Mouse (Mus musculus) heart, embryonic 12.5 days (tissue): ENCODE measurements around the gene Serinc1. TPM values are rescaled to one million over a fixed set of nuclear protein-coding genes. Genes with fewer than 3 reads are reported as not detected.

Source experiments
- ATAC-seq: fragments of 200-750 bp; cut with Nextera tagmentation; 2 replicates; pipeline ENCODE4 v1.8.0; 2017; ENCODE audit warnings: moderate TSS enrichment, moderate library complexity; ENCODE audit not compliant: insufficient number of reproducible peaks, low FRiP score
- H3K27ac ChIP-seq: fragments of 300-500 bp; sonication (generic); 2 replicates; pipeline ENCODE4 v1.5.1; 2016; ENCODE audit warnings: mild to moderate bottlenecking, moderate library complexity; ENCODE audit not compliant: poor library complexity, severe bottlenecking
- H3K27me3 ChIP-seq: fragments of 300-500 bp; sonication (generic); replicated peaks from 2 replicates; pipeline ENCODE4 v1.6.1; 2016; ENCODE audit warnings: mild to moderate bottlenecking, moderate library complexity
- H3K36me3 ChIP-seq: fragments of 300-500 bp; sonication (generic); 2 replicates; pipeline ENCODE4 v1.6.1; 2016; ENCODE audit warnings: mild to moderate bottlenecking, moderate library complexity
- H3K4me1 ChIP-seq: fragments of 300-500 bp; sonication (generic); replicated peaks from 2 replicates; pipeline ENCODE4 v1.6.1; 2016; ENCODE audit warnings: mild to moderate bottlenecking
- H3K4me2 ChIP-seq: fragments of 300-500 bp; sonication (generic); 2 replicates; pipeline ENCODE4 v1.6.1; 2016; ENCODE audit warnings: mild to moderate bottlenecking, moderate library complexity
- H3K4me3 ChIP-seq: fragments of 300-500 bp; sonication (generic); 2 replicates; pipeline ENCODE4 v1.5.1; 2016; ENCODE audit warnings: mild to moderate bottlenecking
- H3K9ac ChIP-seq: fragments of 300-500 bp; sonication (generic); 2 replicates; pipeline ENCODE4 v1.6.1; 2016; ENCODE audit warnings: mild to moderate bottlenecking, moderate library complexity
- H3K9me3 ChIP-seq: fragments of 300-500 bp; sonication (generic); replicated peaks from 2 replicates; pipeline ENCODE4 v1.6.1; 2016; ENCODE audit warnings: mild to moderate bottlenecking, moderate library complexity
- WGBS: fragments of 180-500 bp; shearing (Covaris S2); methylation state at CpG from one replicate; pipeline ENCODE4 v1.1.7; 2016; 5-methylcytosine and 5-hydroxymethylcytosine counted together
- polyA plus RNA-seq: library from polyadenylated mRNA; unstranded; fragments of >200 nt; fragmentation: Nextera tagmentation; extraction: Ambion mirVana; gene quantifications from 2 replicates; pipeline ENCODE4 v1.2.1, GENCODE M21; 2016

Serinc1 gene
- polyA plus RNA-seq, 1 experiment from 2014 or later: 176 TPM

- 0 out of 2 replicates have a peak, but pooled peaks cover 11% of the 10 kb centered on the region for H3K4me1 ChIP-seq
- H3K4me2 ChIP-seq: peak overlapping the region; percentile 64
- H3K36me3 ChIP-seq: peaks cover 7% of the 10 kb centered on the region
- H3K9me3 ChIP-seq: no peaks in the 10 kb centered on the region
- H3K27ac ChIP-seq: peak overlapping the region; percentile 92
- peak overlapping the region; percentile 94 for H3K9ac ChIP-seq
- no peak for ATAC-seq
- 4% methylated on average over 28 of the region's 28 CpGs for WGBS
- no peaks in the 10 kb centered on the region for H3K27me3 ChIP-seq
- H3K4me3 ChIP-seq: peak overlapping the region; percentile 77
These were observed 613 bp downstream of the Serinc1 start for GRCm38 (mm10) chr10:57531616-57532217.

GRCm38 (mm10) chr10:57531076-57531475 lies 1.3 kb downstream of the Serinc1 start:
- Histone ChIP-seq H3K27me3 (no peaks in the 10 kb centered on the region), H3K4me2 (peak overlapping the region; percentile 70), H3K9me3 (no peaks in the 10 kb centered on the region), H3K4me3 (peak overlapping the region; percentile 77), H3K4me1 (0 out of 2 replicates have a peak, but pooled peaks cover 11% of the 10 kb centered on the region), H3K36me3 (peaks cover 12% of the 10 kb centered on the region), H3K27ac (no peak overlapping the region), H3K9ac (0 out of 2 replicates have a peak overlapping the region, but pooled peaks have one; percentile 34)
- 51% methylated on average over 2 of the region's 2 CpGs for WGBS
- ATAC-seq: no peak

- no peak for ATAC-seq
- 0 out of 2 replicates have a peak, but pooled peaks cover 11% of the 10 kb centered on the region for H3K4me1 ChIP-seq
- H3K9me3 ChIP-seq: no peaks in the 10 kb centered on the region
- no peak overlapping the region for H3K27ac ChIP-seq
- H3K4me2 ChIP-seq: no peak overlapping the region
- WGBS: 95% methylated on average over 5 of the region's 5 CpGs
- H3K27me3 ChIP-seq: no peaks in the 10 kb centered on the region
- H3K9ac ChIP-seq: no peak overlapping the region
- peaks cover 38% of the 10 kb centered on the region for H3K36me3 ChIP-seq
- no peak overlapping the region for H3K4me3 ChIP-seq
These were observed 5.9 kb downstream of the Serinc1 start for GRCm38 (mm10) chr10:57526469-57526868.

- Histone ChIP-seq H3K9me3 (no peaks in the 10 kb centered on the region), H3K27me3 (no peaks in the 10 kb centered on the region), H3K36me3 (peaks cover 64% of the 10 kb centered on the region), H3K4me2 (no peak overlapping the region), H3K4me1 (no peaks in the 10 kb centered on the region), H3K27ac (no peak overlapping the region), H3K9ac (no peak overlapping the region), H3K4me3 (no peak overlapping the region)
- WGBS: 80% methylated on average over 1 of the region's 1 CpGs
- ATAC-seq: no peak
These were observed 17.1 kb downstream of the Serinc1 start for GRCm38 (mm10) chr10:57515278-57515677.

- H3K4me1 ChIP-seq: no peaks in the 10 kb centered on the region
- no peak overlapping the region for H3K4me3 ChIP-seq
- H3K27me3 ChIP-seq: no peaks in the 10 kb centered on the region
- peaks cover 61% of the 10 kb centered on the region for H3K36me3 ChIP-seq
- H3K9me3 ChIP-seq: no peaks in the 10 kb centered on the region
- ATAC-seq: no peak
- H3K4me2 ChIP-seq: no peak overlapping the region
- H3K27ac ChIP-seq: no peak overlapping the region
- no peak overlapping the region for H3K9ac ChIP-seq
- WGBS: 88% methylated on average over 2 of the region's 2 CpGs
These were observed 17.7 kb downstream of the Serinc1 start for GRCm38 (mm10) chr10:57514616-57515015.

- 56% methylated on average over 9 of the region's 9 CpGs for WGBS
- H3K27ac ChIP-seq: peak overlapping the region; percentile 89
- H3K4me3 ChIP-seq: no peak overlapping the region
- H3K36me3 ChIP-seq: peaks cover 13% of the 10 kb centered on the region
- H3K27me3 ChIP-seq: no peaks in the 10 kb centered on the region
- H3K9ac ChIP-seq: no peak overlapping the region
- H3K4me1 ChIP-seq: peaks cover 17% of the 10 kb centered on the region
- peak; percentile 66; the same call in 1 of the 2 replicates for ATAC-seq
- no peaks in the 10 kb centered on the region for H3K9me3 ChIP-seq
- peak overlapping the region; percentile 40 for H3K4me2 ChIP-seq
These were observed 32.7 kb downstream of the Serinc1 start for GRCm38 (mm10) chr10:57499414-57500156.

- peaks cover 7% of the 10 kb centered on the region for H3K36me3 ChIP-seq
- no peak overlapping the region for H3K9ac ChIP-seq
- 92% methylated on average over 2 of the region's 2 CpGs for WGBS
- H3K27ac ChIP-seq: no peak overlapping the region
- H3K4me3 ChIP-seq: no peak overlapping the region
- H3K9me3 ChIP-seq: 0 out of 2 replicates have a peak, but pooled peaks cover 4% of the 10 kb centered on the region
- ATAC-seq: no peak
- peaks cover 16% of the 10 kb centered on the region for H3K4me1 ChIP-seq
- H3K27me3 ChIP-seq: no peaks in the 10 kb centered on the region
- no peak overlapping the region for H3K4me2 ChIP-seq
These were observed 40.3 kb downstream of the Serinc1 start for GRCm38 (mm10) chr10:57492050-57492449.

GRCm38 (mm10) chr10:57488591-57488990 lies 43.7 kb downstream of the Serinc1 start:
- Histone ChIP-seq H3K9ac (no peak overlapping the region), H3K27me3 (no peaks in the 10 kb centered on the region), H3K4me3 (no peak overlapping the region), H3K9me3 (0 out of 2 replicates have a peak, but pooled peaks cover 3% of the 10 kb centered on the region), H3K4me2 (no peak overlapping the region), H3K27ac (no peak overlapping the region), H3K4me1 (peaks cover 7% of the 10 kb centered on the region), H3K36me3 (peaks cover 4% of the 10 kb centered on the region)
- ATAC-seq: no peak

- peak overlapping the region; percentile 92 for H3K4me3 ChIP-seq
- H3K4me2 ChIP-seq: peak overlapping the region; percentile 79
- H3K9ac ChIP-seq: peak overlapping the region; percentile 96
- H3K9me3 ChIP-seq: no peaks in the 10 kb centered on the region
- no peak for ATAC-seq
- H3K4me1 ChIP-seq: peaks cover 7% of the 10 kb centered on the region
- H3K27me3 ChIP-seq: no peaks in the 10 kb centered on the region
- no peak overlapping the region for H3K27ac ChIP-seq
- WGBS: 2% methylated on average over 8 of the region's 8 CpGs
- no peaks in the 10 kb centered on the region; the same call in 1 of the 2 replicates for H3K36me3 ChIP-seq
These were observed 45.1 kb downstream of the Serinc1 start for GRCm38 (mm10) chr10:57487201-57487600.

- Histone ChIP-seq H3K27me3 (no peaks in the 10 kb centered on the region), H3K36me3 (no peaks in the 10 kb centered on the region), H3K27ac (peak overlapping the region; percentile 96), H3K9me3 (no peaks in the 10 kb centered on the region), H3K4me2 (peak overlapping the region; percentile 79), H3K4me1 (peaks cover 7% of the 10 kb centered on the region), H3K9ac (peak overlapping the region; percentile 96), H3K4me3 (peak overlapping the region; percentile 92)
- ATAC-seq: peak; percentile 82
- WGBS: under 1% methylated on average over 65 of the region's 65 CpGs
These were observed 45.7 kb downstream of the Serinc1 start for GRCm38 (mm10) chr10:57486542-57487071.

- peak; percentile 100 for ATAC-seq
- no peaks in the 10 kb centered on the region for H3K9me3 ChIP-seq
- no peaks in the 10 kb centered on the region for H3K27me3 ChIP-seq
- H3K27ac ChIP-seq: peak within 1 kb of the TSS; percentile 96
- H3K4me1 ChIP-seq: peaks cover 6% of the 10 kb centered on the region
- no peaks in the 10 kb centered on the region for H3K36me3 ChIP-seq
- under 1% methylated on average over 48 of the region's 52 CpGs for WGBS
- peak within 1 kb of the TSS; percentile 92 for H3K4me3 ChIP-seq
- H3K4me2 ChIP-seq: peak within 1 kb of the TSS; percentile 79
- peak within 1 kb of the TSS; percentile 96 for H3K9ac ChIP-seq
These were observed 46.3 kb downstream of the Serinc1 start, which contains the start of gene Hsf2 for GRCm38 (mm10) chr10:57485908-57486541. Gene Hsf2 (plus strand): TSS chr10:57486385.
